In genomic region chr3:38650176-38650575, GRCm38 (mm10) we compare ENCODE assay signal across 19 mouse cellular contexts.
A peak's percentile ranks its signal among the peaks of the same experiment; 100 is the strongest.
DNase-seq lines count a peak whose midpoint lies in the region; TF ChIP-seq lines count a peak whose summit lies in the region.
"Had no signal": no experiment of that assay in that cellular context is flagged by ENCODE, and none has a peak within 500 bp of the region (broad histone marks: within the 10 kb centered on the region; RNA-seq: fewer than 3 reads in every experiment).

No protein-coding gene starts in this region.

- H3K27me3 ChIP-seq in heart, adult 2 months (ENCODE audit: control insufficient read depth, insufficient read depth, low read length), result no peaks in the 10 kb centered on the region
- H3K27me3 ChIP-seq in testis, adult 2 months (ENCODE audit: control insufficient read depth, insufficient read depth, low read length), result no peaks in the 10 kb centered on the region
- H3K27me3 ChIP-seq: CH12.LX had no signal

- H3K9ac ChIP-seq in heart, adult 2 months (ENCODE audit: low read depth, low read length), result no peak overlapping the region

- H3K4me3 ChIP-seq in heart, adult 2 months, result no peak overlapping the region
- H3K4me3 ChIP-seq in testis, adult 2 months (ENCODE audit: control insufficient read depth, low read depth, low read length), result no peak overlapping the region

- TF ChIP-seq POLR2A in heart, adult 2 months (IDR thresholded peaks at IDR 0.05; ENCODE audit: insufficient read depth, low read depth, low read length), result no peak
- TF ChIP-seq POLR2A in testis, adult 2 months (IDR thresholded peaks at IDR 0.05; ENCODE audit: control insufficient read depth, low read depth, low read length), result no peak

- TF ChIP-seq EP300 in heart, adult 2 months (IDR thresholded peaks at IDR 0.05; ENCODE audit: insufficient read depth, low read depth, low read length), result no peak

- intact Hi-C loops in heart, adult 2 months (cut with DNase I), result no loop called here

- H3K36me3 ChIP-seq in heart, adult 2 months (ENCODE audit: control insufficient read depth, insufficient read depth, low read length), result no peaks in the 10 kb centered on the region
- no peaks in the 10 kb centered on the region for H3K36me3 ChIP-seq in testis, adult 2 months (ENCODE audit: control insufficient read depth, insufficient read depth, low read length)
- H3K36me3 ChIP-seq: G1E had no signal

- 70% methylated on average over 4 of the region's 4 CpGs for WGBS in heart, adult 2 months

- no peak overlapping the region for H3K27ac ChIP-seq in heart, adult 2 months
- H3K27ac ChIP-seq in testis, adult 2 months (ENCODE audit: control insufficient read depth, insufficient read depth, low read depth, low read length), result peak overlapping the region; percentile 39; the same call in 1 of the 2 replicates

- peak; percentile 57 for DNase-seq in heart, adult 11 months
- no peak for DNase-seq in heart, adult 2 months
- no peak for DNase-seq in testis, postnatal 14 days (ENCODE audit: low spot score)
- peak; percentile 56 for DNase-seq in forelimb bud, embryonic 11.5 days (ENCODE audit: low read depth, low spot score)
- peak; percentile 12 for DNase-seq in hindlimb bud, embryonic 11.5 days (ENCODE audit: extremely low spot score, low read depth, low spot score)
- no peak for DNase-seq in kidney, postnatal 25 days
- DNase-seq in cerebellum, postnatal 10 days, result no peak
- DNase-seq: adrenal gland, adult 2 months; adrenal gland, adult 8-10 months; adrenal gland, postnatal 10 days; adrenal gland, postnatal 14 days; adrenal gland, postnatal 25 days; adrenal gland, postnatal 36 days; B cell, adult 2 months; cerebellum, adult 11 months; cerebellum, adult 11-12 months had no signal

- no peaks in the 10 kb centered on the region for H3K4me1 ChIP-seq in heart, adult 2 months (ENCODE audit: control insufficient read depth, insufficient read depth, low read length)
- H3K4me1 ChIP-seq in testis, adult 2 months (ENCODE audit: control insufficient read depth, insufficient read depth, low read length), result no peaks in the 10 kb centered on the region

- H3K79me2 ChIP-seq in heart, adult 2 months (replicated peaks; ENCODE audit: control insufficient read depth, insufficient read depth, low read length), result no peaks in the 10 kb centered on the region

- no peak for TF ChIP-seq CTCF in heart, adult 2 months (IDR thresholded peaks at IDR 0.05)
- TF ChIP-seq CTCF in testis, adult 2 months (IDR thresholded peaks at IDR 0.05; ENCODE audit: control insufficient read depth, insufficient read depth, insufficient replicate concordance, low read depth, low read length), result no peak

Comparison
In these comparisons a context has a peak if more than half of its experiments do, and no peak if none do; other contexts are left out.
1. DNase-seq: peak in heart, adult 11 months (single experiment), forelimb bud, embryonic 11.5 days (single experiment) and hindlimb bud, embryonic 11.5 days (single experiment); none in heart, adult 2 months (0 of 2), testis, postnatal 14 days (single experiment), kidney, postnatal 25 days (0 of 2) and cerebellum, postnatal 10 days (0 of 2).